Mouse (Mus musculus): ENCODE results near the gene Hspa8. TPM values are rescaled to one million over a fixed set of nuclear protein-coding genes. Genes with fewer than 3 reads are reported as not detected.
A peak's percentile ranks its signal among the peaks of the same experiment; 100 is the strongest.

Hspa8 gene
- 2,859 and 3,187 TPM in 2 replicates for polyA plus RNA-seq (2015; fragmentation: Nextera tagmentation; extraction: Ambion mirVana)

GRCm38 (mm10) chr9:40800675-40801612, at the start of gene Hspa8:
Gene Hspa8, plus strand, starts transcription at chr9:40800984.
- Histone ChIP-seq H3K4me3 (ENCODE audit: low read length) (peak within 1 kb of the TSS; percentile 98), H3K9me3 (ENCODE audit: low read length) (no peaks in the 10 kb centered on the region), H3K9ac (replicated peaks; ENCODE audit: low read length) (peak within 1 kb of the TSS; percentile 99), H3K4me1 (ENCODE audit: insufficient read depth, low read length) (peaks cover 42% of the 10 kb centered on the region), H3K27ac (ENCODE audit: low read length) (peak within 1 kb of the TSS; percentile 100), H3K27me3 (ENCODE audit: insufficient read depth, low read length) (no peaks in the 10 kb centered on the region), H3K4me2 (replicated peaks; ENCODE audit: low read depth, low read length) (peak within 1 kb of the TSS; percentile 79), H3K36me3 (ENCODE audit: insufficient read depth, low read length) (peaks cover 37% of the 10 kb centered on the region)
- ATAC-seq (ENCODE audit: low FRiP score, low TSS enrichment): peak; percentile 98
- under 1% methylated on average over 83 of the region's 83 CpGs for WGBS

- H3K27ac ChIP-seq (ENCODE audit: low read length): no peak overlapping the region
- no peak overlapping the region for H3K4me3 ChIP-seq (ENCODE audit: low read length)
- no peaks in the 10 kb centered on the region for H3K36me3 ChIP-seq (ENCODE audit: insufficient read depth, low read length)
- 0 out of 2 replicates have a peak, but pooled peaks have one; percentile 17 for ATAC-seq (ENCODE audit: low FRiP score, low TSS enrichment)
- H3K9me3 ChIP-seq (ENCODE audit: low read length): no peaks in the 10 kb centered on the region
- no peaks in the 10 kb centered on the region for H3K27me3 ChIP-seq (ENCODE audit: insufficient read depth, low read length)
- H3K9ac ChIP-seq (replicated peaks; ENCODE audit: low read length): no peak overlapping the region
- peaks cover 3% of the 10 kb centered on the region for H3K4me1 ChIP-seq (ENCODE audit: insufficient read depth, low read length)
- WGBS: 35% methylated on average over 3 of the region's 3 CpGs
- H3K4me2 ChIP-seq (replicated peaks; ENCODE audit: low read depth, low read length): no peak overlapping the region
These were observed 49.0 kb upstream of the Hspa8 start for GRCm38 (mm10) chr9:40751749-40752148.

GRCm38 (mm10) chr9:40756401-40756800, 44.4 kb upstream of the Hspa8 start:
- Histone ChIP-seq H3K36me3 (ENCODE audit: insufficient read depth, low read length) (no peaks in the 10 kb centered on the region), H3K4me1 (ENCODE audit: insufficient read depth, low read length) (peaks cover 13% of the 10 kb centered on the region), H3K4me2 (replicated peaks; ENCODE audit: low read depth, low read length) (peak overlapping the region; percentile 60), H3K27me3 (ENCODE audit: insufficient read depth, low read length) (no peaks in the 10 kb centered on the region), H3K27ac (ENCODE audit: low read length) (no peak overlapping the region), H3K9ac (replicated peaks; ENCODE audit: low read length) (no peak overlapping the region), H3K9me3 (ENCODE audit: low read length) (no peaks in the 10 kb centered on the region), H3K4me3 (ENCODE audit: low read length) (no peak overlapping the region)
- no peak for ATAC-seq (ENCODE audit: low FRiP score, low TSS enrichment)
- WGBS: 22% methylated on average over 4 of the region's 4 CpGs

- Histone ChIP-seq H3K36me3 (ENCODE audit: insufficient read depth, low read length) (no peaks in the 10 kb centered on the region), H3K9me3 (ENCODE audit: low read length) (no peaks in the 10 kb centered on the region), H3K4me1 (ENCODE audit: insufficient read depth, low read length) (peaks cover 13% of the 10 kb centered on the region), H3K4me2 (replicated peaks; ENCODE audit: low read depth, low read length) (peak overlapping the region; percentile 60), H3K4me3 (ENCODE audit: low read length) (peak overlapping the region; percentile 40), H3K27me3 (ENCODE audit: insufficient read depth, low read length) (no peaks in the 10 kb centered on the region), H3K27ac (ENCODE audit: low read length) (no peak overlapping the region; the same call in 1 of the 2 replicates), H3K9ac (replicated peaks; ENCODE audit: low read length) (peak overlapping the region; percentile 26; the same call in 1 of the 2 replicates)
- 21% methylated on average over 12 of the region's 12 CpGs for WGBS
- ATAC-seq (ENCODE audit: low FRiP score, low TSS enrichment): peak; percentile 87
These were observed 43.6 kb upstream of the Hspa8 start for GRCm38 (mm10) chr9:40757105-40757626.

- Histone ChIP-seq H3K27me3 (ENCODE audit: insufficient read depth, low read length) (no peaks in the 10 kb centered on the region), H3K4me1 (ENCODE audit: insufficient read depth, low read length) (peaks cover 13% of the 10 kb centered on the region), H3K4me2 (replicated peaks; ENCODE audit: low read depth, low read length) (peak overlapping the region; percentile 60), H3K36me3 (ENCODE audit: insufficient read depth, low read length) (no peaks in the 10 kb centered on the region), H3K27ac (ENCODE audit: low read length) (peak overlapping the region; percentile 47; the same call in 1 of the 2 replicates), H3K9me3 (ENCODE audit: low read length) (no peaks in the 10 kb centered on the region), H3K9ac (replicated peaks; ENCODE audit: low read length) (peak overlapping the region; percentile 58), H3K4me3 (ENCODE audit: low read length) (peak overlapping the region; percentile 40)
- WGBS: 10% methylated on average over 22 of the region's 22 CpGs
- peak; percentile 93 for ATAC-seq (ENCODE audit: low FRiP score, low TSS enrichment)
These were observed 43.0 kb upstream of the Hspa8 start for GRCm38 (mm10) chr9:40757685-40758270.

GRCm38 (mm10) chr9:40762354-40762753, 38.4 kb upstream of the Hspa8 start:
- H3K4me2 ChIP-seq (replicated peaks; ENCODE audit: low read depth, low read length): no peak overlapping the region
- no peaks in the 10 kb centered on the region for H3K27me3 ChIP-seq (ENCODE audit: insufficient read depth, low read length)
- no peak overlapping the region for H3K9ac ChIP-seq (replicated peaks; ENCODE audit: low read length)
- ATAC-seq (ENCODE audit: low FRiP score, low TSS enrichment): no peak
- 90% methylated on average over 6 of the region's 6 CpGs for WGBS
- no peak overlapping the region for H3K27ac ChIP-seq (ENCODE audit: low read length)
- H3K36me3 ChIP-seq (ENCODE audit: insufficient read depth, low read length): peaks cover 4% of the 10 kb centered on the region; the same call in 1 of the 2 replicates
- no peak overlapping the region for H3K4me3 ChIP-seq (ENCODE audit: low read length)
- no peaks in the 10 kb centered on the region for H3K9me3 ChIP-seq (ENCODE audit: low read length)
- H3K4me1 ChIP-seq (ENCODE audit: insufficient read depth, low read length): peaks cover 9% of the 10 kb centered on the region

GRCm38 (mm10) chr9:40764887-40765580, 35.8 kb upstream of the Hspa8 start:
- Histone ChIP-seq H3K9me3 (ENCODE audit: low read length) (no peaks in the 10 kb centered on the region), H3K9ac (replicated peaks; ENCODE audit: low read length) (no peak overlapping the region), H3K4me1 (ENCODE audit: insufficient read depth, low read length) (peaks cover 4% of the 10 kb centered on the region; the same call in 1 of the 2 replicates), H3K4me3 (ENCODE audit: low read length) (no peak overlapping the region), H3K4me2 (replicated peaks; ENCODE audit: low read depth, low read length) (no peak overlapping the region), H3K36me3 (ENCODE audit: insufficient read depth, low read length) (peaks cover 4% of the 10 kb centered on the region; the same call in 1 of the 2 replicates), H3K27me3 (ENCODE audit: insufficient read depth, low read length) (no peaks in the 10 kb centered on the region), H3K27ac (ENCODE audit: low read length) (no peak overlapping the region)
- WGBS: 80% methylated on average over 8 of the region's 9 CpGs
- no peak for ATAC-seq (ENCODE audit: low FRiP score, low TSS enrichment)

GRCm38 (mm10) chr9:40765581-40765940, 35.2 kb upstream of the Hspa8 start:
- Histone ChIP-seq H3K9ac (replicated peaks; ENCODE audit: low read length) (no peak overlapping the region), H3K4me2 (replicated peaks; ENCODE audit: low read depth, low read length) (no peak overlapping the region), H3K9me3 (ENCODE audit: low read length) (no peaks in the 10 kb centered on the region), H3K4me3 (ENCODE audit: low read length) (no peak overlapping the region), H3K36me3 (ENCODE audit: insufficient read depth, low read length) (peaks cover 4% of the 10 kb centered on the region; the same call in 1 of the 2 replicates), H3K4me1 (ENCODE audit: insufficient read depth, low read length) (peaks cover 8% of the 10 kb centered on the region), H3K27ac (ENCODE audit: low read length) (no peak overlapping the region), H3K27me3 (ENCODE audit: insufficient read depth, low read length) (no peaks in the 10 kb centered on the region)
- WGBS: 52% methylated on average over 12 of the region's 12 CpGs
- no peak for ATAC-seq (ENCODE audit: low FRiP score, low TSS enrichment)

- no peaks in the 10 kb centered on the region for H3K27me3 ChIP-seq (ENCODE audit: insufficient read depth, low read length)
- H3K9ac ChIP-seq (replicated peaks; ENCODE audit: low read length): no peak overlapping the region
- peaks cover 8% of the 10 kb centered on the region for H3K4me1 ChIP-seq (ENCODE audit: insufficient read depth, low read length)
- no peak overlapping the region for H3K4me3 ChIP-seq (ENCODE audit: low read length)
- H3K36me3 ChIP-seq (ENCODE audit: insufficient read depth, low read length): peaks cover 4% of the 10 kb centered on the region; the same call in 1 of the 2 replicates
- WGBS: 77% methylated on average over 7 of the region's 7 CpGs
- no peak overlapping the region for H3K4me2 ChIP-seq (replicated peaks; ENCODE audit: low read depth, low read length)
- no peaks in the 10 kb centered on the region for H3K9me3 ChIP-seq (ENCODE audit: low read length)
- ATAC-seq (ENCODE audit: low FRiP score, low TSS enrichment): no peak
- H3K27ac ChIP-seq (ENCODE audit: low read length): no peak overlapping the region
These were observed 34.7 kb upstream of the Hspa8 start for GRCm38 (mm10) chr9:40766058-40766605.
